Mouse (Mus musculus) liver, adult 2 months (tissue): ENCODE data around the gene Cyb561a3. TPM values are rescaled to one million over a fixed set of nuclear protein-coding genes. Genes with fewer than 3 reads are reported as not detected.

Experiments used
- DNase-seq: peaks from one replicate; pipeline ENCODE4 v3.0.0-alpha.2; 2011; ENCODE audit warnings: low read depth, low spot score; ENCODE audit errors: extremely low read depth
- H3K27ac ChIP-seq: fragments of 200-500 bp; replicated peaks from 2 replicates; pipeline ENCODE4 v1.5.1; 2012; ENCODE audit warnings: low read depth, mild to moderate bottlenecking, control low read depth, inconsistent platforms, low read length; ENCODE audit not compliant: insufficient read depth
- H3K27me3 ChIP-seq: fragments of 200-500 bp; 2 replicates; pipeline ENCODE4 v1.6.1; 2012; ENCODE audit warnings: mild to moderate bottlenecking, moderate library complexity, low read length, inconsistent platforms; ENCODE audit not compliant: control insufficient read depth, insufficient read depth
- H3K36me3 ChIP-seq: fragments of 200-500 bp; 2 replicates; pipeline ENCODE4 v1.6.1; 2012; ENCODE audit warnings: low read length, inconsistent platforms; ENCODE audit not compliant: control insufficient read depth, insufficient read depth
- H3K4me1 ChIP-seq: fragments of 200-500 bp; 2 replicates; pipeline ENCODE4 v1.6.1; 2011; ENCODE audit warnings: low read length; ENCODE audit not compliant: control insufficient read depth, insufficient read depth
- H3K4me3 ChIP-seq: fragments of 200-500 bp; 2 replicates; pipeline ENCODE4 v1.5.1; 2011; ENCODE audit warnings: low read depth, mild to moderate bottlenecking, control low read depth, low read length, moderate library complexity; ENCODE audit not compliant: insufficient read depth
- H3K79me2 ChIP-seq: fragments of 200-500 bp; 2 replicates; pipeline ENCODE4 v1.6.1; 2012; ENCODE audit warnings: inconsistent platforms, mild to moderate bottlenecking, low read length, moderate library complexity; ENCODE audit not compliant: control insufficient read depth, insufficient read depth
- H3K9ac ChIP-seq: fragments of 200-500 bp; 2 replicates; pipeline ENCODE4 v1.6.1; 2012; ENCODE audit warnings: low read depth, mild to moderate bottlenecking, control low read depth, inconsistent platforms, low read length
- CTCF ChIP-seq: fragments of 200-500 bp; IDR thresholded peaks from 2 replicates; pipeline ENCODE4 v1.5.1; 2011; ENCODE audit warnings: low read depth, low read length, control low read depth
- POLR2A ChIP-seq: fragments of 200-500 bp; IDR thresholded peaks from 2 replicates; pipeline ENCODE4 v1.6.1; 2011; ENCODE audit warnings: low read length, control low read depth; ENCODE audit not compliant: insufficient read depth; ENCODE audit errors: extremely low read depth
- WGBS: fragments of 180-500 bp; shearing (Covaris S2); methylation state at CpG from one replicate; pipeline ENCODE4 v1.1.7; 2018; 5-methylcytosine and 5-hydroxymethylcytosine counted together
- polyA plus RNA-seq: library from polyadenylated mRNA; depleted of rRNA; stranded (reverse); fragments of >200 nt; gene quantifications from 2 replicates; pipeline ENCODE4 v1.2.3, GENCODE M21; 2012; rRNA removed
- total RNA-seq: library from RNA; depleted of rRNA; stranded (reverse); fragments of >200 nt; gene quantifications from 2 replicates; pipeline ENCODE4 v1.2.3, GENCODE M21; 2014; rRNA removed

Gene Cyb561a3
- total RNA-seq (8.9 and 13.8 TPM in 2 replicates), polyA plus RNA-seq (29.7 and 32.5 TPM in 2 replicates)

GRCm38 (mm10) chr19:10576690-10577561 lies at the start of gene Cyb561a3, which contains the start of gene Tmem138:
Cyb561a3 (plus strand) TSS chr19:10577172.
Tmem138 (minus strand) TSS chr19:10577362.
- Histone ChIP-seq H3K4me3 (peak within 1 kb of the TSS; percentile 79), H3K9ac (peak within 1 kb of the TSS; percentile 83), H3K4me1 (peaks cover 4% of the 10 kb centered on the region; the same call in 1 of the 2 replicates), H3K27ac (peak within 1 kb of the TSS; percentile 96), H3K36me3 (peaks cover 12% of the 10 kb centered on the region; the same call in 1 of the 2 replicates), H3K79me2 (no peaks in the 10 kb centered on the region; the same call in 1 of the 2 replicates), H3K27me3 (no peaks in the 10 kb centered on the region)
- peak; percentile 88 for DNase-seq
- TF ChIP-seq CTCF (peak; percentile 61), POLR2A (peak; percentile 87)
- 1% methylated on average over 44 of the region's 44 CpGs for WGBS

- H3K4me1 ChIP-seq = peaks cover 6% of the 10 kb centered on the region; the same call in 1 of the 2 replicates
- no peak overlapping the region for H3K27ac ChIP-seq
- H3K27me3 ChIP-seq = no peaks in the 10 kb centered on the region
- no peak overlapping the region for H3K9ac ChIP-seq
- peaks cover 10% of the 10 kb centered on the region; the same call in 1 of the 2 replicates for H3K79me2 ChIP-seq
- no peak for DNase-seq
- 91% methylated on average over 1 of the region's 1 CpGs for WGBS
- peaks cover 50% of the 10 kb centered on the region for H3K36me3 ChIP-seq
- H3K4me3 ChIP-seq = no peak overlapping the region
- TF ChIP-seq CTCF (0 out of 2 replicates have a peak, but pooled peaks have one; percentile 6), POLR2A (no peak)
Observed at GRCm38 (mm10) chr19:10530082-10530481, 46.9 kb upstream of the Cyb561a3 start.

GRCm38 (mm10) chr19:10539454-10539853 lies 37.5 kb upstream of the Cyb561a3 start:
- no peaks in the 10 kb centered on the region for H3K4me1 ChIP-seq
- H3K4me3 ChIP-seq = no peak overlapping the region
- no peaks in the 10 kb centered on the region for H3K27me3 ChIP-seq
- H3K36me3 ChIP-seq = peaks cover 75% of the 10 kb centered on the region
- H3K9ac ChIP-seq = no peak overlapping the region
- H3K79me2 ChIP-seq = no peaks in the 10 kb centered on the region
- WGBS = 96% methylated on average over 5 of the region's 5 CpGs
- no peak for DNase-seq
- TF ChIP-seq POLR2A (no peak), CTCF (no peak)
- no peak overlapping the region for H3K27ac ChIP-seq

- Histone ChIP-seq H3K27ac (peak within 1 kb of the TSS; percentile 69), H3K36me3 (peaks cover 6% of the 10 kb centered on the region; the same call in 1 of the 2 replicates), H3K4me3 (peak within 1 kb of the TSS; percentile 63), H3K9ac (peak within 1 kb of the TSS; percentile 62), H3K27me3 (no peaks in the 10 kb centered on the region), H3K4me1 (peaks cover 3% of the 10 kb centered on the region; the same call in 1 of the 2 replicates), H3K79me2 (no peaks in the 10 kb centered on the region)
- WGBS = under 1% methylated on average over 43 of the region's 43 CpGs
- TF ChIP-seq POLR2A (peak; percentile 52; the same call in 1 of the 2 replicates), CTCF (no peak)
- peak; percentile 69 for DNase-seq
Observed at GRCm38 (mm10) chr19:10555624-10556510, 21.1 kb upstream of the Cyb561a3 start, which contains the start of gene Tmem216. Tmem216 (minus strand) TSS chr19:10556238.

GRCm38 (mm10) chr19:10557001-10557400 lies 20.0 kb upstream of the Cyb561a3 start:
- TF ChIP-seq POLR2A (no peak), CTCF (no peak)
- H3K4me3 ChIP-seq = no peak overlapping the region
- H3K79me2 ChIP-seq = no peaks in the 10 kb centered on the region
- H3K27me3 ChIP-seq = no peaks in the 10 kb centered on the region
- WGBS = 70% methylated on average over 2 of the region's 2 CpGs
- no peak overlapping the region for H3K9ac ChIP-seq
- peaks cover 5% of the 10 kb centered on the region; the same call in 1 of the 2 replicates for H3K4me1 ChIP-seq
- no peaks in the 10 kb centered on the region for H3K36me3 ChIP-seq
- no peak overlapping the region for H3K27ac ChIP-seq
- DNase-seq = no peak
